Mouse (Mus musculus) heart, postnatal 0 days (tissue): ENCODE results near the gene Xab2.

Experiments used
- CTCF ChIP-seq: IDR thresholded peaks from 2 replicates; pipeline ENCODE4 v1.5.1; 2016; ENCODE audit warnings: antibody characterized with exemption, control low read depth, low read depth
- EP300 ChIP-seq: IDR thresholded peaks from 2 replicates; pipeline ENCODE4 v1.6.1; 2016; ENCODE audit warnings: antibody characterized with exemption, low read depth

GRCm38 (mm10) chr8:3603439-3603838 is 17.7 kb downstream of the Xab2 start:
- TF ChIP-seq CTCF (no peak), EP300 (no peak)
